Mouse (Mus musculus) stomach, postnatal 0 days (tissue): Measurements from ENCODE around the gene Gm28047.

Experiments
- CTCF ChIP-seq: IDR thresholded peaks from 2 replicates; pipeline ENCODE4 v1.5.1; 2016; ENCODE audit warnings: antibody characterized with exemption, low read depth, mild to moderate bottlenecking, moderate library complexity
- EP300 ChIP-seq: optimal IDR thresholded peaks from 2 replicates; pipeline ENCODE3; 2016; ENCODE audit warnings: antibody characterized with exemption

DNA sequence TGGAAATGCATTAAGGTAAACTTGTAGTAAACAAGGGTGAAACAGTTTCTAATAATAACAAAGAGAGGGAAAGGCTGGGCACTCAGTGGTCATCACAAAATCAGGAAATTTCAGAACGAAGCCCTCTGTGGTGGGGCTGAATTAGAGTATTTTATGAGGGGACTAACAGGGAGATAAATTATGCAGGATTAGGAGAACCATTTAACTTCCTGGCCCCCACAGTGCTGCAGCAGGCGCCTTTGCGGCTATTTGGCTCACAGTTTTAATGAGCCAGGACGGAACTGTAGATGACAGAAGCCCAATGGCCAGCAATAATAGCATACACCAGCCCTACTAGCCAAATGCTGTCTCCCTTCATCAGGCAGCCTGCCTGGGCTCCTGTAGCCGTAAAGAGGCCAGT lies 61.2 kb downstream of the Gm28047 start:
- TF ChIP-seq EP300 (no peak), CTCF (no peak)
